Mouse (Mus musculus) cortical plate, adult 2 months (tissue): ENCODE measurements at regions not wholly inside any gene's neighbourhood (a gene's known extent, or its start where the extent isn't known, plus 50 kb on each side); places are given as distances from the start of the nearest gene placed in this dataset.

Experiments used
- H3K27ac ChIP-seq: fragments of 200-500 bp; 2 replicates; pipeline ENCODE4 v1.5.1; 2012; ENCODE audit warnings: low read length, control low read depth, inconsistent platforms; ENCODE audit not compliant: insufficient read depth
- H3K4me1 ChIP-seq: fragments of 200-500 bp; 2 replicates; pipeline ENCODE4 v1.6.1; 2011; ENCODE audit warnings: low read length; ENCODE audit not compliant: control insufficient read depth, insufficient read depth
- H3K4me3 ChIP-seq: fragments of 200-500 bp; 2 replicates; pipeline ENCODE4 v1.5.1; 2011; ENCODE audit warnings: mild to moderate bottlenecking, low read length, control low read depth; ENCODE audit not compliant: insufficient read depth
- CTCF ChIP-seq: fragments of 200-500 bp; IDR thresholded peaks from 2 replicates; pipeline ENCODE4 v1.5.1; 2011; ENCODE audit warnings: mild to moderate bottlenecking, control low read depth, low read length; ENCODE audit not compliant: insufficient read depth; ENCODE audit errors: extremely low read depth
- POLR2A ChIP-seq: fragments of 200-500 bp; IDR thresholded peaks from 2 replicates; pipeline ENCODE4 v1.6.1; 2011; ENCODE audit warnings: mild to moderate bottlenecking, low read length, control low read depth; ENCODE audit not compliant: insufficient read depth; ENCODE audit errors: extremely low read depth

GRCm38 (mm10) chr6:133975951-133976350 lies 59.5 kb upstream of the Etv6 start:
- TF ChIP-seq CTCF (no peak), POLR2A (no peak)
- no peaks in the 10 kb centered on the region for H3K4me1 ChIP-seq
- no peak overlapping the region for H3K4me3 ChIP-seq

GRCm38 (mm10) chr6:133976854-133977253 lies 58.6 kb upstream of the Etv6 start:
- H3K4me1 ChIP-seq = no peaks in the 10 kb centered on the region
- H3K4me3 ChIP-seq = no peak overlapping the region
- no peak overlapping the region for H3K27ac ChIP-seq
- no peak for TF ChIP-seq CTCF
- TF ChIP-seq POLR2A = no peak

More at GRCm38 (mm10) chr6:133975951-133976350, 59.5 kb upstream of the Etv6 start:
- H3K27ac ChIP-seq = no peak overlapping the region

- H3K4me3 ChIP-seq = no peak overlapping the region
- H3K4me1 ChIP-seq = peaks cover 5% of the 10 kb centered on the region
- TF ChIP-seq CTCF (no peak), POLR2A (no peak)
- H3K27ac ChIP-seq = no peak overlapping the region
These were observed 51.5 kb upstream of the Etv6 start for GRCm38 (mm10) chr6:133983804-133984514.

- no peak overlapping the region for H3K4me3 ChIP-seq
- TF ChIP-seq POLR2A = no peak
- no peak for TF ChIP-seq CTCF
- H3K4me1 ChIP-seq = peaks cover 5% of the 10 kb centered on the region
- H3K27ac ChIP-seq = no peak overlapping the region
These were observed 50.7 kb upstream of the Etv6 start for GRCm38 (mm10) chr6:133984666-133985355.
